Mouse (Mus musculus) myocyte (in vitro differentiated cells): ENCODE results near the gene Ccl3. TPM values are rescaled to one million over a fixed set of nuclear protein-coding genes. Genes with fewer than 3 reads are reported as not detected.

Experiments used
- H3K27me3 ChIP-seq: one replicate; pipeline ENCODE4 v1.6.1; 2011; ENCODE audit not compliant: control insufficient read depth, insufficient read depth, insufficient read length
- H3K36me3 ChIP-seq: one replicate; pipeline ENCODE4 v1.6.1; 2011; ENCODE audit not compliant: control insufficient read depth, insufficient read depth
- H3K4me2 ChIP-seq: one replicate; pipeline ENCODE4 v1.6.1; 2011; ENCODE audit warnings: low read depth, control low read depth
- H3K4me3 ChIP-seq: one replicate; pipeline ENCODE4 v1.5.1; 2011; ENCODE audit warnings: mild to moderate bottlenecking, control low read depth, moderate library complexity
- H3K79me2 ChIP-seq: one replicate; pipeline ENCODE4 v1.6.1; 2011; ENCODE audit not compliant: control insufficient read depth, insufficient read depth
- H3ac ChIP-seq: one replicate; pipeline ENCODE4 v1.6.1; 2011; ENCODE audit not compliant: control insufficient read depth, insufficient read length
- CEBPB ChIP-seq: IDR thresholded peaks from 2 replicates; pipeline ENCODE4 v1.6.1; 2011; ENCODE audit warnings: mild to moderate bottlenecking, moderate library complexity; ENCODE audit not compliant: poor library complexity, insufficient read depth, severe bottlenecking
- E2F4 ChIP-seq: IDR thresholded peaks from one replicate; pipeline ENCODE4 v1.6.1; 2011; ENCODE audit warnings: mild to moderate bottlenecking, control low read depth, moderate library complexity; ENCODE audit not compliant: insufficient read depth
- MAX ChIP-seq: IDR thresholded peaks from one replicate; pipeline ENCODE4 v1.6.1; 2011; ENCODE audit warnings: low read depth, mild to moderate bottlenecking, control low read depth
- MYOD1 ChIP-seq, 3 experiments: IDR thresholded peaks; one replicate each; pipeline ENCODE4 v1.6.1; 2011; ENCODE audit warnings: control low read depth in 2 of 3, low read depth in 2 of 3, mild to moderate bottlenecking in 2 of 3, moderate library complexity in 1 of 3; ENCODE audit not compliant: insufficient read length in 2 of 3, control insufficient read depth in 1 of 3
- MYOG ChIP-seq, 3 experiments: IDR thresholded peaks; one replicate each; pipeline ENCODE4 v1.6.1; 2011; ENCODE audit warnings: control low read depth in 2 of 3, low read depth in 2 of 3, mild to moderate bottlenecking in 2 of 3; ENCODE audit not compliant: insufficient read length in 2 of 3, control insufficient read depth in 1 of 3, insufficient read depth in 1 of 3
- POLR2A ChIP-seq: IDR thresholded peaks from one replicate; pipeline ENCODE4 v1.6.1; 2011; ENCODE audit warnings: low read depth, mild to moderate bottlenecking, control low read depth, moderate library complexity; ENCODE audit not compliant: insufficient read length
- POLR2AphosphoS2 ChIP-seq: IDR thresholded peaks from one replicate; pipeline ENCODE4 v1.6.1; 2011; ENCODE audit warnings: low read depth, control low read depth; ENCODE audit not compliant: insufficient read length
- REST ChIP-seq: IDR thresholded peaks from one replicate; pipeline ENCODE4 v1.6.1; 2011; ENCODE audit warnings: mild to moderate bottlenecking, control low read depth, moderate library complexity; ENCODE audit not compliant: insufficient read depth, insufficient read length
- SRF ChIP-seq: IDR thresholded peaks from one replicate; pipeline ENCODE4 v1.6.1; 2011; ENCODE audit warnings: low read depth; ENCODE audit not compliant: control insufficient read depth, insufficient read length
- TCF12 ChIP-seq: IDR thresholded peaks from one replicate; pipeline ENCODE4 v1.6.1; 2011; ENCODE audit warnings: mild to moderate bottlenecking, control low read depth; ENCODE audit not compliant: poor library complexity, insufficient read depth, severe bottlenecking
- TCF3 ChIP-seq: IDR thresholded peaks from one replicate; pipeline ENCODE4 v1.6.1; 2011; ENCODE audit warnings: low read depth, control low read depth; ENCODE audit not compliant: insufficient read length
- USF1 ChIP-seq: IDR thresholded peaks from one replicate; pipeline ENCODE4 v1.6.1; 2011; ENCODE audit warnings: low read depth, mild to moderate bottlenecking, control low read depth, moderate library complexity
- polyA plus RNA-seq: library from polyadenylated mRNA; unstranded; fragments of >200 nt; fragmentation: generic; extraction: Trizol; gene quantifications from one replicate; pipeline ENCODE4 v1.2.1, GENCODE M21; 2012; ENCODE audit warnings: missing spikeins

Gene Ccl3
- not detected for polyA plus RNA-seq

GRCm38 (mm10) chr11:83649305-83649841, at the start of gene Ccl3:
Gene Ccl3, minus strand, starts transcription at chr11:83649355.
- H3K4me3 ChIP-seq = no peak within 1 kb of the TSS
- no peak within 1 kb of the TSS for H3ac ChIP-seq
- TF ChIP-seq REST (no peak), MAX (no peak), E2F4 (no peak), POLR2AphosphoS2 (no peak), TCF12 (no peak), USF1 (no peak), SRF (no peak), TCF3 (no peak), CEBPB (no peak), MYOD1 (IDR thresholded peaks at IDR 0.05; ENCODE audit: control insufficient read depth in 1 of 3, insufficient read length in 2 of 3, low read depth in 2 of 3) (no peak), POLR2A (no peak), MYOG (IDR thresholded peaks at IDR 0.05; ENCODE audit: control insufficient read depth in 1 of 3, insufficient read depth in 1 of 3, insufficient read length in 2 of 3, low read depth in 2 of 3) (no peak)
- no peaks in the 10 kb centered on the region for H3K27me3 ChIP-seq
- H3K79me2 ChIP-seq = no peaks in the 10 kb centered on the region
- H3K36me3 ChIP-seq = no peaks in the 10 kb centered on the region
- H3K4me2 ChIP-seq = no peak within 1 kb of the TSS

GRCm38 (mm10) chr11:83692008-83692407, 42.9 kb upstream of the Ccl3 start:
- TF ChIP-seq POLR2AphosphoS2 (no peak), USF1 (no peak), CEBPB (no peak)
- H3ac ChIP-seq = no peak overlapping the region
- no peaks in the 10 kb centered on the region for H3K79me2 ChIP-seq
- H3K4me3 ChIP-seq = no peak overlapping the region
- H3K27me3 ChIP-seq = no peaks in the 10 kb centered on the region
- no peaks in the 10 kb centered on the region for H3K36me3 ChIP-seq
- H3K4me2 ChIP-seq = no peak overlapping the region

GRCm38 (mm10) chr11:83689918-83690317, 40.8 kb upstream of the Ccl3 start:
- H3K36me3 ChIP-seq = no peaks in the 10 kb centered on the region
- no peaks in the 10 kb centered on the region for H3K27me3 ChIP-seq
- no peak overlapping the region for H3K4me3 ChIP-seq
- no peaks in the 10 kb centered on the region for H3K79me2 ChIP-seq
- no peak overlapping the region for H3K4me2 ChIP-seq
- H3ac ChIP-seq = no peak overlapping the region
- no peak for TF ChIP-seq MAX
- no peak for TF ChIP-seq MYOD1 (IDR thresholded peaks at IDR 0.05; ENCODE audit: control insufficient read depth in 1 of 3, insufficient read length in 2 of 3, low read depth in 2 of 3)
- no peak for TF ChIP-seq TCF3
- TF ChIP-seq USF1 = peak; percentile 43

GRCm38 (mm10) chr11:83675665-83676064, 26.5 kb upstream of the Ccl3 start:
- no peak overlapping the region for H3ac ChIP-seq
- H3K4me3 ChIP-seq = no peak overlapping the region
- no peaks in the 10 kb centered on the region for H3K36me3 ChIP-seq
- no peaks in the 10 kb centered on the region for H3K27me3 ChIP-seq
- no peaks in the 10 kb centered on the region for H3K79me2 ChIP-seq
- H3K4me2 ChIP-seq = no peak overlapping the region
- TF ChIP-seq TCF3 (no peak), USF1 (no peak), MAX (no peak), TCF12 (no peak), CEBPB (no peak), POLR2A (no peak), E2F4 (no peak), SRF (no peak), MYOG (IDR thresholded peaks at IDR 0.05; ENCODE audit: control insufficient read depth in 1 of 3, insufficient read depth in 1 of 3, insufficient read length in 2 of 3, low read depth in 2 of 3) (no peak), REST (no peak), POLR2AphosphoS2 (no peak), MYOD1 (IDR thresholded peaks at IDR 0.05; ENCODE audit: control insufficient read depth in 1 of 3, insufficient read length in 2 of 3, low read depth in 2 of 3) (no peak)

GRCm38 (mm10) chr11:83671743-83672142, 22.6 kb upstream of the Ccl3 start:
- H3K36me3 ChIP-seq = no peaks in the 10 kb centered on the region
- TF ChIP-seq SRF = no peak
- no peak for TF ChIP-seq CEBPB
- no peak for TF ChIP-seq MYOD1 (IDR thresholded peaks at IDR 0.05; ENCODE audit: control insufficient read depth in 1 of 3, insufficient read length in 2 of 3, low read depth in 2 of 3)
- TF ChIP-seq USF1 = no peak
- TF ChIP-seq E2F4 = no peak
- no peak for TF ChIP-seq REST
- TF ChIP-seq MAX = no peak
- no peak for TF ChIP-seq MYOG (IDR thresholded peaks at IDR 0.05; ENCODE audit: control insufficient read depth in 1 of 3, insufficient read depth in 1 of 3, insufficient read length in 2 of 3, low read depth in 2 of 3)
- no peak for TF ChIP-seq POLR2AphosphoS2
- H3K27me3 ChIP-seq = no peaks in the 10 kb centered on the region
- no peaks in the 10 kb centered on the region for H3K79me2 ChIP-seq
- H3K4me2 ChIP-seq = no peak overlapping the region
- no peak overlapping the region for H3ac ChIP-seq
- no peak overlapping the region for H3K4me3 ChIP-seq
